Mouse (Mus musculus): ENCODE data around the gene Bmpr1a.

GRCm38 (mm10) chr14:34448398-34448797 lies 54.7 kb downstream of the Bmpr1a start:
- TF ChIP-seq FLI1 (IDR thresholded peaks at IDR 0.05; ENCODE audit: low read length) (no peak), GATA1 (IDR thresholded peaks at IDR 0.05; ENCODE audit: borderline replicate concordance, low read length) (no peak)
